Mouse (Mus musculus): Measurements from ENCODE around the gene Cd4.

DNA sequence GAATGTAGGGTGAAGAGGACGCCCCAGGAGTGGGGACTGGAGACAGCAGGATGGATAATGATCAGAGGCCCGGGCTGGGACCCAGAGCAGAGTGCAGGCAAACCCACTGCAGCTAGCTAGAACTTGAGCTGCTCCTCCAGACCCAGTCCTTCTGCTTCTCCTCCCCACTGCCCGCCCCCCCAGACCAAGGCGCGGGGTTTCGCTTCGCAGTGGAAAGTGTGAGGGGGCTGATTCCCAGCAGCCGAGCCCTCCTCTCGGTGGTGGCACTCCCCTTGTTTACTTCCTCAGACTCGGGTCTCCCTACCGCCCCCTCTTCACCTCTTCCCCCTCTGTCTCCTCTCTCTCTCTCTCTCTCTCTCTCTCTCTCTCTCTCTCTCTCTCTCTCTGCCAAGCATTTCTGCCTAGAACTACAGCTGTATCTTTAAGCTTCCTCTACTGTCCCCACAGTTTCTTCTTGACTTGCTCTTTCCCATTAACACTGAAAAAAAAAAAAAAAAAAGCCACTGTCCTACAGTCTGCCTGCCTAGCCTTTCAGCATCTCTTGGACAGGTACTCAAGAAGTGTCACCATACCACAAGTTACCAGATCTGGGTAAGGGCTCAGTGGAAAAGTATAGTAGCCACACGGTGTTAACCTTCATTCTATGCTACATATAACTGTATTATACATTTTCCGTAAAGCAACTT, 23.7 kb upstream of the Cd4 start, which contains the start of gene Lag3:
- TF ChIP-seq CTCF (IDR thresholded peaks at IDR 0.05; ENCODE audit: borderline replicate concordance, insufficient read depth, low read length) (no peak), POLR2A (IDR thresholded peaks at IDR 0.05; ENCODE audit: low read depth, low read length) (no peak)
